Mouse (Mus musculus): ENCODE measurements around the gene Tmem164.

DNA sequence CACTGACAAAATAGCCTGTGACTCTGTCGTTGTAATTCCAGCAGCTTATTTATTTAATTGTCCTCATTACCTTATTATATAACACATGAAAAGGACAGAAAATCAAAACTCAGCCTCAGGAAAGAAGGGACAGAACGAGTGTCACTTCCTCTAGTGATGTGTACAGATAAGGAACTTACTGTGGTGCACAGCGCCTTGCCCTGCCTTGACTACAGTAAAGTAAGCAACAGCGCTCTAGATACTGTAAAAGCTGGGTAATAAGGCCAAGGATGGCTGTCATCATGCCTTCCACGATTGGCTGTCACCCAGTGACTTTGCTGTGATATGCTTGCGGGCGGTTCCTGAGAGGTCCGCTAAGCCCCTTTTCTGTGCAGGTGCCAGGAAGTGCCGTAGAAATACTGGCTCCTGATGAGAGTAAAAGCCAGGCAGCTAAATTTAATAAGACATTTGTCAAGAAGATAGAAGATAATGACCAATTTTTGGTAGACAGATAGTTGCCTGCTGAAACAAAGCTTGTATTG, 36.8 kb downstream of the Tmem164 start:
- TF ChIP-seq POLR2A (IDR thresholded peaks at IDR 0.05; ENCODE audit: insufficient read length, low read depth) (no peak), MAX (IDR thresholded peaks at IDR 0.05; ENCODE audit: low read depth) (no peak)

Measured in myocyte (in vitro differentiated cells).